Mouse (Mus musculus) liver, embryonic 11.5 days (tissue): ENCODE results near the gene Fam89b. TPM values are rescaled to one million over a fixed set of nuclear protein-coding genes. Genes with fewer than 3 reads are reported as not detected.

Experiments used
- ATAC-seq: fragments of 200-750 bp; cut with Nextera tagmentation; replicated peaks from 2 replicates; pipeline ENCODE4 v1.8.0; 2017; ENCODE audit warnings: moderate number of reproducible peaks, mild to moderate bottlenecking, moderate TSS enrichment, moderate library complexity; ENCODE audit not compliant: low FRiP score
- DNase-seq: peaks from one replicate; pipeline ENCODE4 v3.0.0-alpha.2; 2017; ENCODE audit warnings: low spot score
- H3K27ac ChIP-seq: fragments of 300-500 bp; sonication (generic); 2 replicates; pipeline ENCODE4 v1.5.1; 2014; ENCODE audit warnings: mild to moderate bottlenecking, low read depth, low read length, control low read depth
- H3K27me3 ChIP-seq: fragments of 300-500 bp; sonication (generic); replicated peaks from 2 replicates; pipeline ENCODE4 v1.6.1; 2014; ENCODE audit warnings: low read length, mixed read lengths; ENCODE audit not compliant: control insufficient read depth, insufficient read depth
- H3K36me3 ChIP-seq: fragments of 300-500 bp; sonication (generic); 2 replicates; pipeline ENCODE4 v1.6.1; 2014; ENCODE audit warnings: mild to moderate bottlenecking, low read length, moderate library complexity, mixed read lengths; ENCODE audit not compliant: control insufficient read depth, insufficient read depth
- H3K4me1 ChIP-seq: fragments of 300-500 bp; sonication (generic); replicated peaks from 2 replicates; pipeline ENCODE4 v1.6.1; 2014; ENCODE audit warnings: low read length, mixed read lengths; ENCODE audit not compliant: control insufficient read depth, insufficient read depth
- H3K4me2 ChIP-seq: fragments of 300-500 bp; sonication (generic); 2 replicates; pipeline ENCODE4 v1.6.1; 2014; ENCODE audit warnings: mild to moderate bottlenecking, control low read depth, moderate library complexity
- H3K4me3 ChIP-seq: fragments of 300-500 bp; sonication (generic); 2 replicates; pipeline ENCODE4 v1.5.1; 2014; ENCODE audit warnings: low read depth, low read length, control low read depth
- H3K9ac ChIP-seq: fragments of 300-500 bp; sonication (generic); 2 replicates; pipeline ENCODE4 v1.6.1; 2014; ENCODE audit warnings: low read depth, low read length, control low read depth
- H3K9me3 ChIP-seq: fragments of 300-500 bp; sonication (generic); 2 replicates; pipeline ENCODE4 v1.6.1; 2016; ENCODE audit warnings: low read length, inconsistent platforms, mixed read lengths; ENCODE audit not compliant: control insufficient read depth
- WGBS: fragments of 180-500 bp; shearing (Covaris S2); extraction: QIAGEN DNeasy Blood & Tissue Kit; methylation state at CpG from one replicate; pipeline ENCODE4 v1.1.7; 2014; 5-methylcytosine and 5-hydroxymethylcytosine counted together
- polyA plus RNA-seq: library from polyadenylated mRNA; unstranded; fragments of >200 nt; fragmentation: Nextera tagmentation; extraction: Ambion mirVana; gene quantifications from 2 replicates; pipeline ENCODE4 v1.2.1, GENCODE M21; 2014

Fam89b gene
- polyA plus RNA-seq, 1 experiment from 2014 or later = 47.5 TPM

DNA sequence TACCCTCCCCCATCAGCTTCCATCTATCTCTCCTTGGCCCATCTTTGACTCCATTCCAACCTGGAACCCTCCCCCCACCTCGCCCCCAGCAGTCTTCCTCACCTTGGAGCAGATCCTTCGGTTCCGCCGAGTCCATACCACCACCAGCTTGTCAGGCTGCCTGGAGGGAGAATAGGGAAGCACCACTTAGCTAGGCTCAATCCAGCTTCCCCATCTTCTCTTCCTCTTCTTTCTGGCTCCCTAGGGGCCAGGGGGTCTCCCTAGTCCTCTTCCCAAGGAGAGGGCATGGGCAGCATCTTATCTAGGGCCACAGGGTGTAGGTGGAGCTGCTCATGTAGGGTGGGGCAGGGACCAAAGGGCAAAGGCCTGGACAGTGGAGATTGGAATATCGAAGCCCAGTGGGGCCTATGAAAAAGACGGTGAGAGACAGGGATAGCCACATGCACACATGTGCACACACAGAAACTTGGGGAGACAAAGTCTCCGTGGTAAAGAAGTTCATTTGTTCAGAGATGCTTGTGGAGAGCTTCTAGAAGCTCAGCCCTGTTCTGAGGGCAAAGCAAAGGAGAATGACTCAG lies 6.5 kb downstream of the Fam89b start:
- peak overlapping the region; percentile 94 for H3K4me2 ChIP-seq
- H3K27ac ChIP-seq = peak overlapping the region; percentile 95
- H3K4me1 ChIP-seq = peaks cover 56% of the 10 kb centered on the region
- H3K36me3 ChIP-seq = peaks cover 36% of the 10 kb centered on the region
- peak overlapping the region; percentile 93 for H3K9ac ChIP-seq
- WGBS = 57% methylated on average over 7 of the region's 7 CpGs
- no peaks in the 10 kb centered on the region for H3K27me3 ChIP-seq
- peak overlapping the region; percentile 83 for H3K4me3 ChIP-seq
- H3K9me3 ChIP-seq = no peaks in the 10 kb centered on the region
- DNase-seq (no peak), ATAC-seq (peak; percentile 57)

GRCm38 (mm10) chr19:5721233-5721632 lies 8.2 kb downstream of the Fam89b start:
- ATAC-seq = no peak
- H3K27me3 ChIP-seq = no peaks in the 10 kb centered on the region
- H3K27ac ChIP-seq = no peak overlapping the region
- H3K4me1 ChIP-seq = peaks cover 54% of the 10 kb centered on the region
- DNase-seq = no peak
- H3K36me3 ChIP-seq = peaks cover 43% of the 10 kb centered on the region
- no peak overlapping the region for H3K9ac ChIP-seq
- no peak overlapping the region for H3K4me2 ChIP-seq
- no peak overlapping the region for H3K4me3 ChIP-seq
- WGBS = 87% methylated on average over 6 of the region's 6 CpGs
- no peaks in the 10 kb centered on the region for H3K9me3 ChIP-seq

- 65% methylated on average over 10 of the region's 10 CpGs for WGBS
- ATAC-seq = no peak
- no peak overlapping the region for H3K4me3 ChIP-seq
- H3K9ac ChIP-seq = no peak overlapping the region
- DNase-seq = no peak
- H3K27ac ChIP-seq = no peak overlapping the region
- peaks cover 48% of the 10 kb centered on the region for H3K36me3 ChIP-seq
- H3K4me1 ChIP-seq = peaks cover 37% of the 10 kb centered on the region
- no peaks in the 10 kb centered on the region for H3K27me3 ChIP-seq
- no peaks in the 10 kb centered on the region for H3K9me3 ChIP-seq
- H3K4me2 ChIP-seq = no peak overlapping the region
Measured at GRCm38 (mm10) chr19:5716955-5717354, 12.5 kb downstream of the Fam89b start.

DNA sequence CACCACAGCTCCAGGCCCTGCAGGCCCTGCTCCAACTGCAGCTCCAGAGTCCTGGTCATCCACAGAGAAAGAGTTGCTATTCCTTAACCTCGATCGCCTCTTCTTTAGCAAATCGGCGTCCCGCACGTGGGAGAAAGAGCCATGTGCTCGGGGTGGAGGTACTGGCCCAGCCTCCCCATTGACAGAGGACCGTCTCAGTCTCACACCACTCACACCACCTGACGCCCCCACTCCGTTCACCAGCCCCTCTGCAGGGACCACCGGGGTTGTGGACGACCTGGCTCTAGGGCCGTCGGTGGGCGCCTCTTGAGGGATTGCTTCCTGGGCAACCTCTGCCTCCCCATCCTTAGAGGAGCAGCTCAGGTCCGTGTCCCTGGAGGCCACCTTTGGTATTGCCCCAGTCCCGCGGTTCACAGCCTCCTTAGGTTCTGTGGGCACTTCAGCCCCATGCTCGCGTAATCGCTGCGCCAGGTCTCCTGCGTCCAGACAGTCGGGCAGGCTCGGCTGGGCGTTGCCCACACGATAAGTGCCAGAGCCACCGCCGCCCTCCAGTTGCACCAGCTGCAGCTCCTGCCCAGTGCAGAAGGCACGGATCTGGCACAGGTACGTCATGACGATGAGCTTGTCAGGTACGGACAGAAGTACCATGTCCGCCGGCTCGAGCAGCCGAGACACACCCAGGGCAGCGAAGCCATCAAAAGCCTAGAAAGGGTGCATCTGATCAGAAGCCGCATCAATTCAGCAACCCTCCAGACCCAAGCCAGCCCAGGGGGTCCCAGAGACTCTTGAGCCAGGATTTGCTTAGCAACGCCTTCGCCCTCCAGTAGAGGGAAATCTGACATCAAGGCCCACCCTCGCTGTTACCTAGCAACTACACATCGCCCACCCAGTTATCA lies 13.4 kb downstream of the Fam89b start:
- ATAC-seq = peak; percentile 27; the same call in 1 of the 2 replicates

GRCm38 (mm10) chr19:5713730-5714129 lies 15.7 kb downstream of the Fam89b start:
- no peak for DNase-seq
- Histone ChIP-seq H3K9ac (no peak overlapping the region), H3K9me3 (no peaks in the 10 kb centered on the region), H3K4me1 (peaks cover 31% of the 10 kb centered on the region), H3K4me2 (peak overlapping the region; percentile 43), H3K27ac (peak overlapping the region; percentile 19; the same call in 1 of the 2 replicates), H3K4me3 (peak overlapping the region; percentile 7), H3K27me3 (no peaks in the 10 kb centered on the region), H3K36me3 (peaks cover 43% of the 10 kb centered on the region)
- WGBS = 27% methylated on average over 2 of the region's 2 CpGs
- ATAC-seq = peak; percentile 38

More for the DNA sequence above, 13.4 kb downstream of the Fam89b start:
- Histone ChIP-seq H3K4me2 (peak overlapping the region; percentile 37), H3K27ac (no peak overlapping the region), H3K4me1 (peaks cover 33% of the 10 kb centered on the region), H3K27me3 (no peaks in the 10 kb centered on the region), H3K9ac (no peak overlapping the region), H3K4me3 (0 out of 2 replicates have a peak overlapping the region, but pooled peaks have one; percentile 11), H3K9me3 (no peaks in the 10 kb centered on the region), H3K36me3 (peaks cover 46% of the 10 kb centered on the region)
- DNase-seq = no peak
- 59% methylated on average over 43 of the region's 43 CpGs for WGBS

DNA sequence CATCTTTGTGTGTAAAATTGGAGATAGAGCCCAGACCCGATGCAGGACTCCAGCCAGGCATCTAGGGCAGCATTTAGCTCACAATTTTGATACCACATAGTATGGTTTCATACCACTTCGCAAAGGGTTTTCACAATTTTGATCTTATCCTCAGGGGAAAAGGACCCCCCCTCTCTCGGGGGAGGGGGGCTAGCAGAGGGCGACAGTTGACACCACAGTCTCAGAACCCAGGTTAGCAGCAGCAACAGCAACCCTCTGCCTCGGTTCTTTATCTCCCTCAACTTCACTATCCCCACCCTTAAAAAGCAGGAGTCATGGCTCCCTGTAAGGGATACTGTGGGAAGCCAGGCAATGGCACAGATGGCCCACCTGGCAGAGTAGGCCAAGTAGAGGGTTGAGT lies 16.2 kb downstream of the Fam89b start:
- Histone ChIP-seq H3K9me3 (no peaks in the 10 kb centered on the region), H3K9ac (no peak overlapping the region), H3K27ac (peak overlapping the region; percentile 21), H3K4me1 (peaks cover 31% of the 10 kb centered on the region), H3K4me2 (peak overlapping the region; percentile 43; the same call in 1 of the 2 replicates), H3K4me3 (no peak overlapping the region; the same call in 1 of the 2 replicates), H3K27me3 (no peaks in the 10 kb centered on the region), H3K36me3 (peaks cover 46% of the 10 kb centered on the region)
- WGBS = 70% methylated on average over 5 of the region's 5 CpGs
- no peak for DNase-seq
- ATAC-seq = no peak

GRCm38 (mm10) chr19:5711907-5712460 lies 17.5 kb downstream of the Fam89b start:
- no peak for ATAC-seq
- no peaks in the 10 kb centered on the region for H3K9me3 ChIP-seq
- H3K4me2 ChIP-seq = no peak overlapping the region
- H3K4me1 ChIP-seq = peaks cover 25% of the 10 kb centered on the region
- H3K36me3 ChIP-seq = peaks cover 48% of the 10 kb centered on the region
- no peak for DNase-seq
- H3K9ac ChIP-seq = no peak overlapping the region
- H3K27ac ChIP-seq = no peak overlapping the region; the same call in 1 of the 2 replicates
- 80% methylated on average over 14 of the region's 14 CpGs for WGBS
- H3K4me3 ChIP-seq = no peak overlapping the region
- H3K27me3 ChIP-seq = no peaks in the 10 kb centered on the region

GRCm38 (mm10) chr19:5711218-5711617 lies 18.2 kb downstream of the Fam89b start:
- no peak overlapping the region for H3K27ac ChIP-seq

More at GRCm38 (mm10) chr19:5711218-5711617, 18.2 kb downstream of the Fam89b start:
- no peak for DNase-seq
- Histone ChIP-seq H3K4me3 (no peak overlapping the region), H3K9me3 (no peaks in the 10 kb centered on the region), H3K4me2 (no peak overlapping the region), H3K4me1 (peaks cover 18% of the 10 kb centered on the region), H3K36me3 (peaks cover 51% of the 10 kb centered on the region), H3K9ac (no peak overlapping the region), H3K27me3 (no peaks in the 10 kb centered on the region)
- WGBS = 32% methylated on average over 3 of the region's 3 CpGs
- ATAC-seq = no peak
